Mouse (Mus musculus) spleen, postnatal 4 days (tissue): Measurements from ENCODE around the gene Inha.

Experiments used
- DNase-seq, 2 experiments: peaks; one replicate each; pipeline ENCODE4 v3.0.0; 2022; ENCODE audit warnings: low spot score in 2 of 2

Gene Inha

GRCm38 (mm10) chr1:75507006-75507405 is at the start of gene Inha:
Inha (plus strand) TSS chr1:75507077.
- peak in 1 of 2 experiments; percentile 60 for DNase-seq

- no peak for DNase-seq
Observed at GRCm38 (mm10) chr1:75457710-75458024, 49.2 kb upstream of the Inha start.

DNA sequence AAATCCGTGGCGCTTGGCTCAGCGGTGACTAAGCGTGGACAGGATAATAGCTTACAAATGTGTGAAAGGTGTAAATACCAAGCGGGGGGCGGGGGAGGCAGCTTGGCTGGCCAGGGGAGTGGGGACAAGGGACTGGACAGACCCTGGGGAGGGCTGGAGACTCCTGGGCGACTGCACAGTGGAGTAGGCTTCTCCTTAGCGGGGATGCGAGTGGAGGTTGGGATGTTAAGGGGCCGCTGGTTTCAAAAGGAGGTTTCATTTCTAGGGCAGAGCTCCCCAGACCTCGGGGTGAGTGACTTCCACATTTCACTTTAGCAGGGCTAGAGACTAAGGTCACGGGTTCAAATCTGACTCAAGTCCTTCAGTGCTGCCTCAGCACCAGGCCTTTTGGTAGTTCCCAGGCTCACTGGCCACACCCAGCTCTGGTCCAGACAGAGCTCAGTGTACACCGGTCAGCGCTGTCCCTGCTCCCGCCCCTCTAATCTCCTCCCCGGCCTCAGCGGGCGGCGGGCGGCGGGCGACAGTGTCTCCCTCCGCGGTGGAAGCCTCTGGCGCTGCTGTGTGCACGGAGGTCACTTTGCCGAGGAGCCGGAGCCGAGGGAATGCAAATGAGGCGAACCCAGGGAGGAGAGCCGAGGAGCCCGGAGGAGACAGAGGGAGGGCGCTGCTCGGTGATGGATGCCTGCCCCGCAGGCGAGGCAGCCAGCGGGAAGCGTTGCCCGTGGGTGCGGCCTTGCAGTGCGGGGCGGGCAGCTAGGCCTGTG is 48.7 kb upstream of the Inha start:
- no peak for DNase-seq

DNA sequence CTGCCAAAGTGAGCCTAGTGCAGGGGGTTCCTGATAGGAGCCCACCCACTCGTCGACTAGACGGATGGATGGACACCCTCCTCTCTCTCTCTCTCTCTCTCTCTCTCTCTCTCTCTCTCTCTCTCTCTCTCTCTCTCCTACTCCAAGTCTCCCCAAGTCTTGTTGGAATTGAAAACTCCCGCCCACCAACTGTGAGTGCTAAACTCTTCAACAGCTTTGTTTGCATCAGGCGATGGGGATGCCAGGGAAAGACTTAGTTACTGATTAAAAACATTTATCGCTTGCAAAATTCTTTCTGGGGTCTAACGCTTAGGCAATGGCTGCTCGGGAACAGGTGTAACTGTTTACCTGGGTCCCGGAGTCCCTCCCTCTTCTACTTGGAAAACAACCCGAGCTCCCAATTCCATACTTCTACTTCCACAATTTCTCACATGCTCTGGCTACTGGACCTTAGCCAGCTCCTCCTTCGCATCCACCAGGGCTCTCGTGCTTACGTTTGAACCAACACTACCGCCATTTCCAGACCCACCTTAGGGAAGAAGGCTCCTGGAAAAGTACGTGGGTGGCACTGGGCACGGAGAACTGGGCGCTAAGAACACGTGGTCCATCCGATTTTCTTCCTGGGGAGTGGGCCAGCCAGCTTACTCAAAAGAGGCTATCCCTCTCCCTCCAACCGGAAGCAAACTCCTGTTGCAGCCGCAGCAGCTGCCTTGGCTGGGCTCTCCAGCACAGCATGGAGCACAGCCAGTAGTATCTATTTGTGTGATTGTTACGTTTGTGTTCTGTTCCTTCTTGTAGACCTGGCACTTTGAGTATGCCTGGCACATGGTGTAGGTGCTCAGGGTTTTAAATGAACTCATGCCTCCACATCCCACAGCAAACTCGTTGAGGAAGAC is 47.8 kb upstream of the Inha start:
- no peak for DNase-seq

DNA sequence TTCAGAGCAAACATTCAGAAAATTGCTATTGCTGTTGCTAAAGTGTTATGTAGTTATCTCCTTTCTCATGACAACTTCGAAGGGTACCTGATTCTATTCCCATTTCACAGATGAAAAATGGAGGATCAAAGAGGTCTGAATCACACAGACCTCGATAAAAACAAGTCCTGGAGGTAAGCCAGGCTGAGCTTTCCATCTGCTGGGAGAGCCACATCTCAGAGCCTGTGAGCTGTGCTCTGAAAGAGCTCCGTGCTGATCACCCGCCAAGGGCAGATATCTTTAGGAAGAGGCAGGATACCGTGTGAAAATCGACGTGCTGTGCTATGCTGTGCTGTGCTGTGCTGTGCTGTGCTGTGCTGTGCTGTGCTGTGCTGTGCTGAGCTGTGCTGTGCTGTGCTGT is 46.6 kb upstream of the Inha start:
- DNase-seq, result no peak

GRCm38 (mm10) chr1:75462636-75463035 is 44.2 kb upstream of the Inha start:
- DNase-seq, result no peak

DNA sequence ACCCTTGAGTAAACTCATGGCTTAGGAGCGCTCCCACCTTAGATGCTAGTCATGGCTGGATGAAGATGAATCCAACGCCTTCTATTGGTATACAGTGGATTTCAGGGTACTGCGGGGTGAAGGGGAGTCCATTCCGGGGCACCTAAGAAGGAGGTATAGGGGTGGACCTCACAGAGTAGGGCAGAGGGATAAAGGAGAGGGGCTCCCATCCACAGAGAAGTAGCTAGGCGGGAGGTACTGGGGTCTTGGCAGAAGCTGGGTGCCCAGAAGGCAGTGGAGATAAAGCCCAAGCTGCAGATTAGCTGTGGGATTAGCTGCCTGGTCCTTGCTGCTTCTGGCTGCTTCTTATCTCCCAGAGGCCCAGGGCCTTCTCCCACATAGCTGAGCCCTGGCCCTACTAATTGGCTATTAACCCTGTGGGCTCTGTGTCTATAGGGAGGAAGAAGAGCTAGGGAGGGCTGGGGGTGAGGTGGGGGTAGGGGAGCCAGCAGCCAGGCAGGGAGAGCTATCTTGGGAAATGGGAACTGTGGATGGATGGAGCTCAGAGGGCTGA is 43.1 kb upstream of the Inha start:
- DNase-seq, result no peak

DNA sequence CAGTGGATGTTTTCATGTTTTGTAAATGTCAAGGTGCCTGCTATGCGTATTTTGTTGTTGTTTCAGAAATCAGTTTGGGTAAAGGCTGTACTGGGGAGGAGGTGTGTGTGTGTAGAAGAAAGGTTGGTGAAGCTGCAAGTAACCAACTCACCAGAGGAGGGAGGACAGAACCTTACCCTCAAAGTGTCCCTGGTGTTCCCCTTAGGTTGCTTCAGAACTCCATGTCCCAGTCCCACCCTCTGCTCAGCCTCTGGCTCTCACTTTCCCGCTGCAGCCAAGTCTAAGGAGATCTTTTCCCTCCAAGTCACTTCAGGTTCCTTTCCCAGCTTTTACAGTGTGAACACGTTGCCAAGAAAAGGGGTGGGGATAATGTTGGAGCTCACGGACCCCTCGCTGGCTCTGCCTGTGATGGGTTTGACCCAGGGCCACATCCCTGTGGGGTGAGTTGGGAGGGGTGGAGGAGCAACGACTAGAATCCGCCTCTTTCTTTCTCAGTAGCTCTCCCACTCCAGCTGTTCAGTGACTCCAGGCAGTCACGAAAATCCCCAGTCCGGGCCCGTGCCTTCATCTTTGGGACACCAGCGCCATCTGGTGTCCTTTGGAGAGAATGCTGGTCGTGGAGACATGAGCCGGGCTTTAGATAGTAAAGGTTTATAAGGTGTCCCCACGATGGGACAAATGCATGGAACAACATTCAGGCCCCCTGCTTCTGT is 39.5 kb upstream of the Inha start:
- peak; percentile 60 to 84 for DNase-seq

- DNase-seq, result no peak
Observed at GRCm38 (mm10) chr1:75469287-75469825, 37.5 kb upstream of the Inha start.

DNA sequence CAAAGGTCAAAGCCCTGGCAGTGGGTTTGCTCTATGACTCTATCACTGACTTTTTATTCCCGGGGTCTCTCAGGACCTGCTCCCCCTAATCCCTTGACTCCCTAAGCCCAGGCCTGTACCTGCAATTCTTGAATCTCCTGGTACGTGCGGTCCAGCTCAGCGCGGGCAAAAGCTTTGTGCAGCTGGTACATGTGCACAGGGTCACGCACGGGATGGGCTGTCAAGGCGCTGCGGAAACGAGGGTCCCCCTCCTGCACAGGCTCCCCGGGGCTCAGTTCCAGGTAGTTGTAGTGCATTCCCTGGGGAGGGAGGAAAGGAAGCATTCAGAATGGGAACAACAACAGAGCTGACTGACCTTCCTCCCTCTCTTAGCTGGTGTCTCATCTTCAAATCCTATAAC is 30.4 kb upstream of the Inha start:
- DNase-seq, result no peak

GRCm38 (mm10) chr1:75477264-75477965 is 29.5 kb upstream of the Inha start:
- DNase-seq, result peak; percentile 76 to 91

DNA sequence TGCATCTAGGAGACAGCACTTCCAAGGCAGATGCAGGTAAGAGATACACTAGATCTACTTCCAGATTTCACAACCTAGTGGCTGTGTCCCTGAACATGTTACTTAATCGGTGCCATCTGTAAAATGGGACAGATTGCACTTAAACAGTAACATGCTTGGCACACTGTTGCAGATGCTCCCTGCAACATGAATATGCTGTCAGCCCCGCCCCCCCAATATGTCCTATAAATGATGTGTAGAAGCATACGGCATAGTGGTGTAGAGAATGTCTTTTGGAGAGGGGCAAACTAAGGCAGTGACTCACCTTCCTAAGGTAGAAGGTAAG is 28.9 kb upstream of the Inha start:
- DNase-seq, result no peak

GRCm38 (mm10) chr1:75478497-75478896 is 28.4 kb upstream of the Inha start:
- no peak for DNase-seq

DNA sequence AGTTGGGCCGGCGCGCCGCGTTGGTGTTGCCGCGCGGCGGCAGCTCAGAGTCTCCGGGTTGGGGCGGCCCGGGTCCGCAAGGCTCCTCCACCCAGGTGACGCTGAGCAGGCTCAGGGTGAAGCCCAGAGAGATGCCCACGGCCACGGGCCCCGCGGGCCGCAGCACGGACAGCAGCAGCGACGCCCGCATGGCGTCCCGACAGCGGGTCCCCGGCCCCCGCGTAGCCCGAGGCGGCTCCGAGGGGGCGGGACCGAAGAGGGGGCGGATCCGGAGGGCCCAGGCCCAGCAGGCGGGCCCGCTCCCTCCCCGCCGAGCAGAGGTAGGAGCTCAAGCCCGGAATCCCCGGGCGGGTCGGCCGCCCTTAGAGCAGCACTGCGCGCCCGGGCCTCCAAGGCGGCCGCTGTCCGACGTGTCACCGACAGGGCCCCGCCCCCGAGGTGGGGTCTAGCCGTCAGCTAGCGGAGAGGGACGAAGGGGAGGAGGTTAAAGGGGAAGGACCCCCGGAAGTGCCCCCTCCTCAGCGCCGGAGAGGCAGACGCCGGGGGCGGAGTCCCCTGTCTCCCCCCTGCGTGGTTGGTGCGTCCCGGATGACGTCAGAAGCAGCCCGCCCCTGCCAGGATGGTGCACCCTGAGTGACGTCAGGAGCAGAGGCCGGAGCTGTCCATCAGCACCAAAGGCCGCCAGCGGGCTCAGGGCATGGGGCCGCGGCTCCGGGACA is 27.8 kb upstream of the Inha start, which contains the start of the genes Chpf and Tmem198:
Gene Chpf, minus strand, starts transcription at position 392 of the 719 bp plus-strand sequence.
Gene Tmem198, plus strand, starts transcription at position 617 of the 719 bp plus-strand sequence.
- DNase-seq, result peak; percentile 86 to 93

GRCm38 (mm10) chr1:75479635-75479989 is 27.3 kb upstream of the Inha start:
- DNase-seq, result no peak

DNA sequence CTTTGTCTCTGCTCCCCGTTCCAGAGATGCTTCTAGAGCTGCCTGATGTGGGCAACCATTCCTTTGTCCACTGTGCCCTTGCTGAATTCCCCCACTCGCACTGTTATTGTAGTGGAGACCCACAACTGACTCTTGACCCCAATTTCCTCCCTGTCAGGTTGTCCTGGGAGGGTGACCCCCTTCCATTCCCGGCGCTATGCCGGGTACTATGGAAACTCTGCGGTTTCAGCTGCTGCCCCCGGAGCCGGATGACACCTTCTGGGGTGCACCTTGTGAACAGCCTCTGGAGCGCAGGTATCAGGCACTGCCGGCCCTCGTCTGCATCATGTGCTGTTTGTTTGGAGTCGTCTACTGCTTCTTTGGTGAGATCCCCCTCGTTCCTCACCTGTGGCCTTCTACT is 26.8 kb upstream of the Inha start:
- DNase-seq, result no peak

- DNase-seq, result no peak
Observed at GRCm38 (mm10) chr1:75480735-75481134, 26.1 kb upstream of the Inha start.

GRCm38 (mm10) chr1:75486561-75486960 is 20.3 kb upstream of the Inha start:
- DNase-seq, result no peak

DNA sequence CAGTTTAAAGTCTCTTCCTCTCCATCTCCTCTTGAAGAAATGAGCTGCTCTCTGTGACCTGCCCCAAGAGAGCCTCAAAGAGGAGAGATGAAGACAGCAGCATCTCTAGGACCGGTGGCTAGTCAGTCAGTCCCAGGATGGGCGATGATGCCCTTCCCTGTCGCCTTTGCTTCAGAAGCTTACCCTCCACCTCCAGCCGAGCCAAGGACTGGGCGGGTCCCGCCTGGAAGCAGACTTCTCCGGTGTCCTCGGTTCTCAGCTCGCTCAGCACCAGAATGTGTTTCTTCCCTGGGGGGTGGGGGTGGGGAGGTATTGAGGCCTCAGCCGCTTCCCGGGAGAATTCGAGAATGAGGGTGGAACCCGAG is 19.9 kb upstream of the Inha start:
- no peak for DNase-seq

DNA sequence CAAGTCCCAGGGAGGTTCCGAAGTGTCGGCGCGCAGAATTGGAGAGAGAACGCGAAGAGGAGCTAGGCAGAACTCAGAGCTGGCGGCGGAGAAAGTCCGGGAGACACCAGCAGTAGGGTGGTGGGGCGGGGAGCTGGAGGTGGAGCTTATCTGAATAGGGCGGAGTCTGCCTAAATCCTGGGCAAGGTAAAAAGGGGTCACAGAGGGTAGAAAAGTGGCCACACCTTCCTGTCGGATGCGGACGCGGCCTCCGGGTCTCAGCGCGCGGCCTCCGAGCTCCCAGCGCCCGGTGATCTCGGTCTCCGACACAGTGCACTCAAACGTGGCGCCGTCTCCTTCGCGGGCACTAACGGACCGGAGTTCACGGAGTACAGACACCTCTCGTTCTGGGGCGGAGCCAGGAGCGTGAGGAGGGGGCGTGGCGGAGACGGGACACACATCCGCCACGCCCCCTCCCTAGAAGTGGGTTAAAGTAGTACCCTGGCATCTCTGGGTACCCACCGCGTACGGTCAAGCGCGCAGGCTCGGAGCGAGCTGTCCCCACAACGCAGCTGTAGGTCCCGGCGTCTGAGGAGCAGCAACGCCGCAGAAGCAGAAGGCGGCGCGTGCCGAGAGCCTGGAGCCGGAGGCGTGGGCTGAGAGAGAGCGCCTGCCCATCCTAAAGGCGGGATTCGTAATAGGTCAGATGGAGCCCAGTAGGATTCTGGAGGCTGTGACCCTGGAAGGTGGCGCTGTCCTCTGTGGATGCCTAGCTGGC is 19.3 kb upstream of the Inha start:
- no peak for DNase-seq
